Mouse (Mus musculus) gastrocnemius, adult 2 months (tissue): Measurements from ENCODE around the gene Snrpg. TPM values are rescaled to one million over a fixed set of nuclear protein-coding genes. Genes with fewer than 3 reads are reported as not detected.
A peak's percentile ranks its signal among the peaks of the same experiment; 100 is the strongest.
"Not testable (repeated sequence)": the region's sequence is repeated elsewhere in the genome, so short reads cannot be mapped to it uniquely, and the experiment has no call there.

Source experiments
- DNase-seq: peaks from one replicate; pipeline ENCODE4 v3.0.0; 2022
- H3K27ac ChIP-seq: fragments of 200-600 bp; 2 replicates; pipeline ENCODE4 v1.8.1; 2022; ENCODE audit warnings: mild to moderate bottlenecking
- H3K4me3 ChIP-seq: fragments of 200-600 bp; 2 replicates; pipeline ENCODE4 v1.8.1; 2022; ENCODE audit warnings: mild to moderate bottlenecking, moderate library complexity
- CTCF ChIP-seq: fragments of 200-600 bp; IDR thresholded peaks from 2 replicates; pipeline ENCODE4 v1.8.1; 2022; ENCODE audit warnings: antibody characterized with exemption, mild to moderate bottlenecking, moderate library complexity
- intact Hi-C: fragments of 180-260 bp; cut with DNase I; formaldehyde crosslinking; loops from one replicate; pipeline ENCODE4 v1.15.1; 2025
- total RNA-seq, 2 experiments: library from RNA; stranded (reverse); gene quantifications; 2 replicates each; pipeline ENCODE4 v1.2.3; 2021

The Snrpg gene
- total RNA-seq, 2 experiments from 2014 or later, result 23.3 to 37.8 TPM

GRCm38 (mm10) chr6:86371340-86371911 is 322 bp downstream of the Snrpg start:
- Histone ChIP-seq H3K27ac (peak overlapping the region; percentile 94), H3K4me3 (peak overlapping the region; percentile 80)
- TF ChIP-seq CTCF, result no peak
- DNase-seq, result peak; percentile 97
- intact Hi-C loops, result no loop called here

DNA sequence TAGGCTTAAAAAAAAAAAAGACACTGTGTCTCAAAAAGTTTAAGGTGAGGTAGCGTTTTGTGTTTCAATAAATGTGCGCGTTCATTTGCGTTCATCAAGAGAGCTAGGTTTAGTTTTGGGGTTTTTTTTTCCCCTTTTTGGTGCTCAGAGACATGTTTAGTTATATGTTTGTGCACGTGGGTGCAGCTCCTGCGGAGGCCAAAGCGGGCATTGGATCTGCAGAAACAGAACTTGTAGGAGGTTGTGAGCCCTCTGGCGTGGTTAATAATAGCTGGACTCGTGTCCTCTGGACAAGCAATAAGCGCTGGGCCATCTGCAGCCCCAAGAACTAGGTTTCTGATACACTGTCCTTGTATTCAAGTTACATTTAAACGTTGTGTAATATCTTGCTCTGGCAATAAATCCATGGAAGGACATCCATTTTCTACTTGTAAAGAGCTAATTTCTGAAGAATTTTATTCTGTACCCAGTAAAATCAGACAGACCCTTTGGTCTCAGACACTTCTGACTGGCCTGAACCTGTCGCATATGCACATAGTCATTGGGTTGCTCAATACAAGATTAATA is 929 bp downstream of the Snrpg start:
- no peak for TF ChIP-seq CTCF
- Histone ChIP-seq H3K4me3 (peak overlapping the region; percentile 80), H3K27ac (peak overlapping the region; percentile 94)
- DNase-seq, result no peak
- intact Hi-C loops, result no loop called here

DNA sequence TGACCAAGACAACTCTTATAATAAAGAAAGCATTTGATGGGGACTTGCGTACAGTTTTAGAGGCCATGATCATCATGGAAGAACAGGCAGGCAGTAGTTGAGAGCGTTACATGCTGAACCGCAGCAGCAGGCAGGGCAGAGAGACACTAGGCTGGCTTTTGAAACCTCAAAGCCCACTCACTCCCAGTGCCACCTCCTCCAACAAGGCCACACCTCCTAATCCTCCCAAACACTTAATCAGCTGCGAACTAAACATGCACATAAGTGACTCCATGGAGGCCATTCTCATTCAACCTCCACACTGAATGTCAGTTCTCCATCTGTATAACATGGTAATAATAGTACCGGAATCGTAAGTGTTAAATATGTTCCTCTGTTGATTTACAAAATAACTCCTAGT is 2.5 kb downstream of the Snrpg start:
- no peak overlapping the region for H3K27ac ChIP-seq
- no peak for DNase-seq
- no peak for TF ChIP-seq CTCF
- intact Hi-C loops, result no loop called here
- no peak overlapping the region for H3K4me3 ChIP-seq

- intact Hi-C loops, result no loop called here
- no peak for DNase-seq
- no peak overlapping the region for H3K4me3 ChIP-seq
- H3K27ac ChIP-seq, result no peak overlapping the region
- TF ChIP-seq CTCF, result no peak
Measured at GRCm38 (mm10) chr6:86378341-86378740, 7.2 kb downstream of the Snrpg start.

GRCm38 (mm10) chr6:86380112-86380511 is 9.0 kb downstream of the Snrpg start:
- H3K27ac ChIP-seq, H3K4me3 ChIP-seq, intact Hi-C loops, DNase-seq: not testable (repeated sequence)

- intact Hi-C loops, result no loop called here
Measured at GRCm38 (mm10) chr6:86382551-86382950, 11.4 kb downstream of the Snrpg start.

GRCm38 (mm10) chr6:86383370-86383769 is 12.3 kb downstream of the Snrpg start:
- no peak for TF ChIP-seq CTCF
- Histone ChIP-seq H3K4me3 (no peak overlapping the region), H3K27ac (no peak overlapping the region)
- intact Hi-C loops, result no loop called here
- no peak for DNase-seq

More at GRCm38 (mm10) chr6:86382551-86382950, 11.4 kb downstream of the Snrpg start:
- no peak for DNase-seq
- no peak overlapping the region for H3K4me3 ChIP-seq
- TF ChIP-seq CTCF, result no peak
- H3K27ac ChIP-seq, result no peak overlapping the region

DNA sequence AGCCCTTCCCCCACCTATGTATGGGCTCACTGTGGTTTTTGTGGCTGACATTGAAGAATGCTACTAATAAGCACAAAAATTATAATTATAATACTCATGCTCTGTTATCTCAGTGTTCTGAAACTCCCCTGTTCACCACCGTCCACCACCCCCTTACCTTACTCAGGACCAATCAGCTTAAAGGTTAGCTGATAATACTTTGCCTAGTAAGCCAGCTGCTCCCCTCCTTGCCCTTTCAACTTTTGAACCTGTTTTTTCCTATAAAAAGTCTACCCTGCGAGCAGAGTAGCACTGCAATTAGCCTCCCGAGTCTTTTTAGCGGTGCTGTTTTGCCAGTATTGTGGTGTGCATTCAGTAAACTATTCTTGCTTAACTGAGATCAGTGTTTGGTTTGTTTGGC is 13.6 kb downstream of the Snrpg start:
- intact Hi-C loops, result no loop called here
- Histone ChIP-seq H3K27ac (no peak overlapping the region), H3K4me3 (no peak overlapping the region)
- no peak for DNase-seq
- no peak for TF ChIP-seq CTCF

GRCm38 (mm10) chr6:86385362-86386104 is 14.4 kb downstream of the Snrpg start:
- intact Hi-C loops, result no loop called here

DNA sequence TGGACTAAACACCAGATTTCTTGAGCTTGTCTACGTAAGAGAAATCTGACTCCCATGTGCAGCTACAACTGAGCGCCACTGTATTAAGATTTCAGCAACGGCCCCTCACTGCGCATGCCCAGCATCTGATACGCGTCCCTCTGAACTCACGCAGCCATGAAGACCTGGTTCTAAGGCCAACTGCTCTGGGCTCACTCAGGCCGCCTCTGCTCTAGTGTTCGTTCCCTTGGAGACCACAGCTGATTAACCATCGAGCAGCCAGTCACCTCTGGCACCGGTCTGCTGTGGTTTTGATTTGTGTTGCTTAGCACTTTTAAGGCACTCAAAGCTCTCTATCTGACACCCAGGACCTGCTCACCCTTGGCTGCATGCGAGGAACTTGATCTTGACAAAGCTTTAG is 16.2 kb downstream of the Snrpg start:
- intact Hi-C loops, result no loop called here
- Histone ChIP-seq H3K4me3 (no peak overlapping the region), H3K27ac (no peak overlapping the region)
- no peak for DNase-seq
- TF ChIP-seq CTCF, result no peak

More at GRCm38 (mm10) chr6:86385362-86386104, 14.4 kb downstream of the Snrpg start:
- no peak for TF ChIP-seq CTCF
- no peak overlapping the region for H3K27ac ChIP-seq
- DNase-seq, result no peak
- no peak overlapping the region for H3K4me3 ChIP-seq

- intact Hi-C loops, result no loop called here
Measured at GRCm38 (mm10) chr6:86388461-86388860, 17.4 kb downstream of the Snrpg start.

DNA sequence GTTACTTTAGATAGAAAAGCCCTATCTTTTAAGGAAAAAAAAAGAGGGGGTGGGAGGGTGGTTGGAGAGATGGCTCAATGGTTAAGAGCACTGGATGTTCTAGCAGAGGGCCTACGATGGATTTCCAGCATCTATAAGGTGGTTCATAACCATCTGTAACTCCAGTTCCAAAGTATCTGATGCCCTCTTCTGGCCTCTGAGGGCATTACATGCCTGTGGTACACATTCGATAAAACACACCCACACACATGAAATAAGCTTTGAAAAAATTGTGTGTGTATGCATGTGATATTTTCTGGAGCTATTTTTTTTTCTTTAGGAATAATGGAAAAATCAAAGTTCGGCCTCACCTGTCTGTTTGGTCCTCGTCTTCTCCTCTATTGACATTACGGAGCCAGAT is 20.2 kb downstream of the Snrpg start:
- no peak overlapping the region for H3K4me3 ChIP-seq
- TF ChIP-seq CTCF, result peak; percentile 44
- intact Hi-C loops, result no loop called here
- no peak for DNase-seq
- no peak overlapping the region for H3K27ac ChIP-seq

More at GRCm38 (mm10) chr6:86388461-86388860, 17.4 kb downstream of the Snrpg start:
- Histone ChIP-seq H3K4me3 (no peak overlapping the region), H3K27ac (no peak overlapping the region)
- TF ChIP-seq CTCF, result no peak
- DNase-seq, result no peak

GRCm38 (mm10) chr6:86393187-86393586 is 22.1 kb downstream of the Snrpg start:
- TF ChIP-seq CTCF, result peak; percentile 24; the same call in 1 of the 2 replicates
- Histone ChIP-seq H3K4me3 (no peak overlapping the region), H3K27ac (no peak overlapping the region)
- no peak for DNase-seq
- intact Hi-C loops, result no loop called here
